Mouse (Mus musculus) hindlimb bud, embryonic 11.5 days (tissue): ENCODE measurements around the gene Theg.

ENCODE experiments used
- DNase-seq: peaks from one replicate; pipeline ENCODE4 v3.0.0-alpha.2; 2012; ENCODE audit warnings: low read depth, low spot score; ENCODE audit errors: extremely low spot score

Gene Theg

GRCm38 (mm10) chr10:79538323-79538722 lies 48.8 kb downstream of the Theg start:
- no peak for DNase-seq

- no peak for DNase-seq
Observed at GRCm38 (mm10) chr10:79537781-79538180, 49.4 kb downstream of the Theg start.

- DNase-seq: no peak
Observed at GRCm38 (mm10) chr10:79537271-79537670, 49.9 kb downstream of the Theg start.

DNA sequence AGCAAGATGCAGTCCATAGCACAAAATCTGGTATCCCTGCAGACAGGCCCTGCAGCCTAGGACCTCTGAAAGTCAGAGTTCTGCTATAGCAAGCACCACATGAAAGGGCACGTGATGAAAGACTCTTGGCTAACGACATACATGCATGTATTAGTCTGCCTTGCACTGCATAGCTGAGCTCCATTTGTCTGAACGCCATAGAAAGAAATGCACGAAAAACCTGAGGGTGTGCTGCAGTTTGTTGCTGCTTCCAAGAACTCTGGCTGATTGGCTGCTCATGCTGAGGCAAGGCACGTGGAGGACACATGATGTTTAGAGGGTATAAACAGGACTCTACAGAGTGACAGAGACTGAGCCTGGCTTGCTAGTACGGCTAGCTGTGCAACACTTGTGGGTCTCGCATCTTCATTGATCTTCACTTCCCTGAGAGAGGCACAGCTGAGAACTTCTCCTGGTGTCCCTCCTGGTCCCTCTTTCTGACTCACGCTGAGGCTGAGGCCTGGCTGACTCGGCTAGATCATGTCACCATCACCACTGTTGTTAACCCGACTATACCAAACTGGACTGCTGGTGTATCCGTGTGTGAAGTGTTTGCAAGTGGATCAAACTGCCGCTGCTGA lies 50.6 kb downstream of the Theg start:
- DNase-seq: no peak

GRCm38 (mm10) chr10:79535431-79535830 lies 51.7 kb downstream of the Theg start:
- no peak for DNase-seq

- no peak for DNase-seq
Observed at GRCm38 (mm10) chr10:79534426-79534825, 52.7 kb downstream of the Theg start.

GRCm38 (mm10) chr10:79533126-79533911 lies 53.8 kb downstream of the Theg start, which contains the start of gene Plpp2:
Plpp2 (minus strand) TSS chr10:79533796.
- DNase-seq: no peak

- no peak for DNase-seq
Observed at GRCm38 (mm10) chr10:79532678-79533077, 54.5 kb downstream of the Theg start.

- no peak for DNase-seq
Observed at GRCm38 (mm10) chr10:79531593-79531992, 55.5 kb downstream of the Theg start.

DNA sequence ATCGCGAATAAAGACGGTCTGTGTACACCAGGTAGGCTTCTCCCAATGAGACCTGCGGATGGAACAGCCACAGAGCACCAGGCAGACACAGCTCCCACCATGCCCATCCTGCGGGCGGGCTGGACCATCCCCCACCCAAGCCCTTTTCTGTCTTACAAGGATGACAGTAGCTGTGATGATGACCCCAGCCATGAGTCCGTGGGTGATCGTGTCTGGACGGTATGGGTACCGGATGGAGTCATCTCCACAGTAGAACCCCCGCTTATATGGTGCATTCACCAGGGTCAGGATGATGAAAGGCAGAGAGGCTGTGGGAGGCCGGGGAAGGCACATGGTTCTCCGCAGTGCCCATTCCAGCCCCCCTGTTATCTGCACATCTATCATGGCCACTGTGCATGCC lies 56.4 kb downstream of the Theg start:
- no peak for DNase-seq

DNA sequence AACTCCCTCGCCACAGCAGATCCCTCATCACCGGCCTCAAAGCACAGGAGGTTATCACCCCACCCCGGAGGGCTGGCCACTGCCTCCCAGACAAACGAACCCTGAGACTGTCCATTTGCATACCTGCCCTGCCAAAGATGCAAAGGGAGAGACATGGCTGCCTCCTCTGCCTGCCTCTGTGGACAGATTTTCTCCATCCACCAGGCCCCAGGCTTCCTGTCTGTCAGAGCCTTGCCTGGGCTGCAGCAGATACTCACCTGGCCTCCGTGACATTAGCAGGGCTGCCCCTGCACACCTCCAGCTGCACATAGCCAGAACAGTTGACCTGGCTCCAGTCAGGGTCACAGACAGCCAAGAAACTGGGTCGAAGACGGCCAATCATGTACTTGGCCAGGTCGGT lies 56.9 kb downstream of the Theg start:
- DNase-seq: no peak

DNA sequence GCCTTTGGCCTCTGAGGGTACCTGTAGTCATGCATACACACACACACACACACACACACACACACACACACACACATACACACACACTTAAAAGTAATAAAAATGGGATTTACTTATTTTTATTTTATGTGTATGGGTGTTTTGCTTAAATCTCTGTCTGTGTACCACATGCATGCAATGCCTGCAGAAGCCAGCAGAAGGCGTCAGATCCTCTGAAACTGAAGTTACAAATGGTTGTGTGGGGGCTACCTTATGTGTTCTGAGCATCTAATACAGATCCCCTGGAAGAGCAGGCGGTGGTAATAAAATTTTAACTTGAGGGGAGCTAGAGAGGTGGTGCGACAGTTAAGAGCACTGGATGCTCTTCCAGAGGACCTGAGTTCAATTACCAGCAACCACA lies 59.0 kb downstream of the Theg start:
- DNase-seq: no peak

- DNase-seq: no peak
Observed at GRCm38 (mm10) chr10:79527453-79527845, 59.7 kb downstream of the Theg start.

GRCm38 (mm10) chr10:79526661-79527452 lies 60.3 kb downstream of the Theg start:
- no peak for DNase-seq
